Mouse (Mus musculus): ENCODE measurements around the gene Ccnl1. TPM values are rescaled to one million over a fixed set of nuclear protein-coding genes. Genes with fewer than 3 reads are reported as not detected.

Ccnl1 gene
- polyA plus RNA-seq, 1 experiment from 2014 or later: 81.6 TPM

- ATAC-seq: no peak
- Histone ChIP-seq H3K9ac (ENCODE audit: low read depth, low read length) (no peak overlapping the region), H3K4me3 (ENCODE audit: low read length) (no peak overlapping the region), H3K36me3 (ENCODE audit: control insufficient read depth, insufficient read depth, low read length) (peaks cover 3% of the 10 kb centered on the region; the same call in 1 of the 2 replicates), H3K27ac (ENCODE audit: low read length) (no peak overlapping the region), H3K4me1 (ENCODE audit: control insufficient read depth, insufficient read depth, low read length) (peaks cover 15% of the 10 kb centered on the region), H3K27me3 (replicated peaks; ENCODE audit: control insufficient read depth, insufficient read depth, low read length) (no peaks in the 10 kb centered on the region), H3K9me3 (ENCODE audit: control insufficient read depth, low read length) (no peaks in the 10 kb centered on the region), H3K4me2 (ENCODE audit: low read depth, low read length) (no peak overlapping the region)
- 92% methylated on average over 5 of the region's 5 CpGs for WGBS
Measured at GRCm38 (mm10) chr3:65960291-65960945, 2.4 kb upstream of the Ccnl1 start.

- no peaks in the 10 kb centered on the region for H3K9me3 ChIP-seq (ENCODE audit: control insufficient read depth, low read length)
- H3K4me2 ChIP-seq (ENCODE audit: low read depth, low read length): peak overlapping the region; percentile 57; the same call in 1 of the 2 replicates
- no peaks in the 10 kb centered on the region for H3K27me3 ChIP-seq (replicated peaks; ENCODE audit: control insufficient read depth, insufficient read depth, low read length)
- peak overlapping the region; percentile 98; the same call in 1 of the 2 replicates for H3K4me3 ChIP-seq (ENCODE audit: low read length)
- no peak for ATAC-seq
- WGBS: 79% methylated on average over 3 of the region's 3 CpGs
- no peak overlapping the region for H3K27ac ChIP-seq (ENCODE audit: low read length)
- H3K9ac ChIP-seq (ENCODE audit: low read depth, low read length): peak overlapping the region; percentile 100; the same call in 1 of the 2 replicates
- H3K4me1 ChIP-seq (ENCODE audit: control insufficient read depth, insufficient read depth, low read length): peaks cover 17% of the 10 kb centered on the region
- peaks cover 3% of the 10 kb centered on the region; the same call in 1 of the 2 replicates for H3K36me3 ChIP-seq (ENCODE audit: control insufficient read depth, insufficient read depth, low read length)
Measured at GRCm38 (mm10) chr3:65959416-65960001, 1.5 kb upstream of the Ccnl1 start.

- H3K36me3 ChIP-seq (ENCODE audit: control insufficient read depth, insufficient read depth, low read length): peaks cover 3% of the 10 kb centered on the region; the same call in 1 of the 2 replicates
Measured at GRCm38 (mm10) chr3:65958840-65959185, 764 bp upstream of the Ccnl1 start.

GRCm38 (mm10) chr3:65957271-65958101, 563 bp downstream of the Ccnl1 start:
- Histone ChIP-seq H3K4me1 (ENCODE audit: control insufficient read depth, insufficient read depth, low read length) (peaks cover 22% of the 10 kb centered on the region), H3K27ac (ENCODE audit: low read length) (peak overlapping the region; percentile 100), H3K9ac (ENCODE audit: low read depth, low read length) (peak overlapping the region; percentile 100), H3K4me2 (ENCODE audit: low read depth, low read length) (peak overlapping the region; percentile 55), H3K4me3 (ENCODE audit: low read length) (peak overlapping the region; percentile 98), H3K9me3 (ENCODE audit: control insufficient read depth, low read length) (no peaks in the 10 kb centered on the region), H3K36me3 (ENCODE audit: control insufficient read depth, insufficient read depth, low read length) (peaks cover 3% of the 10 kb centered on the region; the same call in 1 of the 2 replicates), H3K27me3 (replicated peaks; ENCODE audit: control insufficient read depth, insufficient read depth, low read length) (no peaks in the 10 kb centered on the region)
- peak; percentile 77 for ATAC-seq
- under 1% methylated on average over 79 of the region's 94 CpGs for WGBS

More at GRCm38 (mm10) chr3:65958840-65959185, 764 bp upstream of the Ccnl1 start:
- ATAC-seq: no peak
- Histone ChIP-seq H3K9me3 (ENCODE audit: control insufficient read depth, low read length) (no peaks in the 10 kb centered on the region), H3K9ac (ENCODE audit: low read depth, low read length) (peak overlapping the region; percentile 100), H3K4me1 (ENCODE audit: control insufficient read depth, insufficient read depth, low read length) (peaks cover 19% of the 10 kb centered on the region), H3K4me2 (ENCODE audit: low read depth, low read length) (peak overlapping the region; percentile 57), H3K27me3 (replicated peaks; ENCODE audit: control insufficient read depth, insufficient read depth, low read length) (no peaks in the 10 kb centered on the region), H3K27ac (ENCODE audit: low read length) (peak overlapping the region; percentile 100), H3K4me3 (ENCODE audit: low read length) (peak overlapping the region; percentile 98)
- WGBS: 15% methylated on average over 9 of the region's 9 CpGs

- Histone ChIP-seq H3K4me1 (ENCODE audit: control insufficient read depth, insufficient read depth, low read length) (peaks cover 22% of the 10 kb centered on the region), H3K36me3 (ENCODE audit: control insufficient read depth, insufficient read depth, low read length) (peaks cover 8% of the 10 kb centered on the region), H3K4me3 (ENCODE audit: low read length) (0 out of 2 replicates have a peak overlapping the region, but pooled peaks have one; percentile 14), H3K4me2 (ENCODE audit: low read depth, low read length) (peak overlapping the region; percentile 47; the same call in 1 of the 2 replicates), H3K9ac (ENCODE audit: low read depth, low read length) (no peak overlapping the region), H3K27me3 (replicated peaks; ENCODE audit: control insufficient read depth, insufficient read depth, low read length) (no peaks in the 10 kb centered on the region), H3K27ac (ENCODE audit: low read length) (no peak overlapping the region), H3K9me3 (ENCODE audit: control insufficient read depth, low read length) (no peaks in the 10 kb centered on the region)
- 64% methylated on average over 8 of the region's 8 CpGs for WGBS
- no peak for ATAC-seq
Measured at GRCm38 (mm10) chr3:65954499-65955391, 3.3 kb downstream of the Ccnl1 start.

GRCm38 (mm10) chr3:65950831-65951365, 7.2 kb downstream of the Ccnl1 start:
- Histone ChIP-seq H3K4me1 (ENCODE audit: control insufficient read depth, insufficient read depth, low read length) (peaks cover 9% of the 10 kb centered on the region), H3K9me3 (ENCODE audit: control insufficient read depth, low read length) (no peaks in the 10 kb centered on the region), H3K4me3 (ENCODE audit: low read length) (no peak overlapping the region), H3K27ac (ENCODE audit: low read length) (no peak overlapping the region), H3K27me3 (replicated peaks; ENCODE audit: control insufficient read depth, insufficient read depth, low read length) (no peaks in the 10 kb centered on the region), H3K4me2 (ENCODE audit: low read depth, low read length) (no peak overlapping the region), H3K9ac (ENCODE audit: low read depth, low read length) (no peak overlapping the region), H3K36me3 (ENCODE audit: control insufficient read depth, insufficient read depth, low read length) (peaks cover 25% of the 10 kb centered on the region)
- 85% methylated on average over 4 of the region's 4 CpGs for WGBS
- no peak for ATAC-seq

GRCm38 (mm10) chr3:65950304-65950703, 7.7 kb downstream of the Ccnl1 start:
- Histone ChIP-seq H3K9me3 (ENCODE audit: control insufficient read depth, low read length) (no peaks in the 10 kb centered on the region), H3K27ac (ENCODE audit: low read length) (no peak overlapping the region), H3K4me3 (ENCODE audit: low read length) (no peak overlapping the region), H3K36me3 (ENCODE audit: control insufficient read depth, insufficient read depth, low read length) (peaks cover 23% of the 10 kb centered on the region), H3K27me3 (replicated peaks; ENCODE audit: control insufficient read depth, insufficient read depth, low read length) (no peaks in the 10 kb centered on the region), H3K4me2 (ENCODE audit: low read depth, low read length) (no peak overlapping the region), H3K9ac (ENCODE audit: low read depth, low read length) (no peak overlapping the region), H3K4me1 (ENCODE audit: control insufficient read depth, insufficient read depth, low read length) (peaks cover 8% of the 10 kb centered on the region; the same call in 1 of the 2 replicates)
- no peak for ATAC-seq
- 89% methylated on average over 2 of the region's 2 CpGs for WGBS

GRCm38 (mm10) chr3:65945277-65945932, 12.6 kb downstream of the Ccnl1 start:
- 85% methylated on average over 2 of the region's 2 CpGs for WGBS
- Histone ChIP-seq H3K27me3 (replicated peaks; ENCODE audit: control insufficient read depth, insufficient read depth, low read length) (no peaks in the 10 kb centered on the region), H3K4me2 (ENCODE audit: low read depth, low read length) (no peak overlapping the region), H3K36me3 (ENCODE audit: control insufficient read depth, insufficient read depth, low read length) (peaks cover 22% of the 10 kb centered on the region), H3K27ac (ENCODE audit: low read length) (no peak overlapping the region), H3K9me3 (ENCODE audit: control insufficient read depth, low read length) (no peaks in the 10 kb centered on the region), H3K9ac (ENCODE audit: low read depth, low read length) (no peak overlapping the region), H3K4me3 (ENCODE audit: low read length) (no peak overlapping the region), H3K4me1 (ENCODE audit: control insufficient read depth, insufficient read depth, low read length) (no peaks in the 10 kb centered on the region)
- peak; percentile 38 for ATAC-seq
